Mouse (Mus musculus) lung, postnatal 14 days (tissue): ENCODE measurements around the gene Olfr1002.
"Not testable (repeated sequence)": the region's sequence is repeated elsewhere in the genome, so short reads cannot be mapped to it uniquely, and the experiment has no call there.

Experiments used
- DNase-seq: peaks from one replicate; pipeline ENCODE4 v3.0.0; 2021

Gene Olfr1002

GRCm38 (mm10) chr2:85650604-85651003 is at the start of gene Olfr1002:
TSS of gene Olfr1002 (minus strand) at chr2:85650704.
- DNase-seq = no peak

DNA sequence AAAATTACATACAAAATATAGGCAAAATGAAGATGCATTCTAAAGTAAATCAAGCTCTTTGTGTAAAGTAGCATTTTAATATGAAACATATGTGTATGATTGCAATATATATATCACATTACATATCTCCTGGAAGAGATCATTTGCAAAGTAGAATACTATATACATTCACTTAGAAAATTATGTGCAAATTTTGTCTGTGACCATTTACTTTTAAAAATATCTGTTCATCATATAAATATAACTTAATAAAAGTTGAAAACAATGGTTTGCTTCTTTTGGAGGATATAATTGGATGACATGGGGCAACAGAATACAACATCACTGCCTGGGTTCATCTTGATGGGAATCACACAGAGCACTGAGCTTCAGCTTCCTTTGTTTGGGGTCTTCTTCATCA is 38.6 kb upstream of the Olfr1002 start, which contains the start of gene Olfr1008:
Olfr1008 (plus strand) TSS at position 301 of the 400 bp plus-strand sequence.
- DNase-seq = no peak

- no peak for DNase-seq
These were observed 28.2 kb upstream of the Olfr1002 start, which contains the start of gene Olfr1006 for GRCm38 (mm10) chr2:85678667-85679066. TSS of gene Olfr1006 (minus strand) at chr2:85678767.

GRCm38 (mm10) chr2:85664355-85664754 is 13.9 kb upstream of the Olfr1002 start, which contains the start of gene Olfr154:
TSS of gene Olfr154 (minus strand) at chr2:85664455.
- DNase-seq = not testable (repeated sequence)

DNA sequence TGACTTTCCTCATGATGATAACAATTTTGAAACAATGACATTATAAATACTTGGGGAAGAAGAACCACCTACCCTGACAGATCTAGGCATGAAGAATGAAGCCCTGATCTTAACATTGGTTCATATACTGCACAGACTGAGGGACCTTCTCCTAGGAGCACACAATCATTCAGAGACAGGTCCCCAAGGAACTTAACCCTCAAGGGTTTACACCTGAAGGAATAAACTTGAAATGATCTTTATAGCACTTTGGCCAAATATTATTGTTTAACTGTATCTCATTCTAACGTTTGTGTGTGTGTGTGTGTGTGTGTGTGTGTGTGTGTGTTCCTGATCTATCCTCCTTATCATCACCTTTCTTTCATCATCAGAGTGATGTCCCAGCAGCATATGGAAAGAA is 38.7 kb downstream of the Olfr1002 start, which contains the start of gene Olfr1000:
Olfr1000 (minus strand) TSS at position 101 of the 400 bp plus-strand sequence.
- DNase-seq = no peak
